In the genomic region with DNA sequence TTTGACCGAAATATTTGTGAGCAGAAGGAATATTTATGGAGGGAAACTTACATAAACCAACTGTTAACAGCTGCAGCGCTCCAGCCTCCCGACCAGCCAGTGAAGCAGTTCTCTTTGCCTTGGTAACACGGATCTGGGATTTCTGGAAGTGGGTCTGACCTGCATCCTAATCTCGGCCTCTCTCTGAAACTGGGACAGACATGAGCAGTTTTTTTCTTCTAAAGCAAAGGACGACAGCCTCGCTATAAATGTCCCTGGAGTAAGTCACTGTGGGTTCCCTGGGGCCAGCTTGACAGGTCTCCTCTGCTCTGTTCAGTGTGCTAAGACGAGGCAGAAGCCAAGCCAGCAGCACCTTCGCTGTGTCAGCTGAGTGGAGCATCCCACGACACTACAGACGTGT, we compare ENCODE assay signal across 23 mouse cellular contexts. TPM values are rescaled to one million over a fixed set of nuclear protein-coding genes. Genes with fewer than 3 reads are reported as not detected.
DNase-seq lines count a peak whose midpoint lies in the region; ATAC-seq and TF ChIP-seq lines count a peak whose summit lies in the region.
"Had no signal": no experiment of that assay in that cellular context is flagged by ENCODE, and none has a peak within 500 bp of the region (broad histone marks: within the 10 kb centered on the region; RNA-seq: fewer than 3 reads in every experiment).

No protein-coding gene starts in this region.

- no peak overlapping the region for H3K4me2 ChIP-seq in hindbrain, embryonic 13.5 days
- no peak overlapping the region for H3K4me2 ChIP-seq in hindbrain, embryonic 14.5 days (replicated peaks)
- 0 out of 2 replicates have a peak overlapping the region, but pooled peaks have one; percentile 3 for H3K4me2 ChIP-seq in lung, embryonic 16.5 days (ENCODE audit: low read depth, low read length)
- H3K4me2 ChIP-seq: kidney, embryonic 15.5 days; liver, embryonic 13.5 days; midbrain, embryonic 11.5 days; neural tube, embryonic 12.5 days had no signal

- TF ChIP-seq CTCF in layer of hippocampus, adult 2 months (conservative IDR thresholded peaks at IDR 0.05), result no peak

- H3K4me1 ChIP-seq in hindbrain, embryonic 13.5 days (replicated peaks), result 0 out of 2 replicates have a peak, but pooled peaks cover 4% of the 10 kb centered on the region
- no peaks in the 10 kb centered on the region for H3K4me1 ChIP-seq in hindbrain, embryonic 14.5 days (replicated peaks; ENCODE audit: control insufficient read depth, insufficient read depth, low read length)
- peaks cover 10% of the 10 kb centered on the region for H3K4me1 ChIP-seq in lung, embryonic 16.5 days (replicated peaks; ENCODE audit: control insufficient read depth, insufficient read depth, low read length)
- peaks cover 21% of the 10 kb centered on the region for H3K4me1 ChIP-seq in embryonic facial prominence, embryonic 10.5 days
- H3K4me1 ChIP-seq: neural tube, embryonic 12.5 days had no signal

- DNase-seq in hindbrain, embryonic 14.5 days (ENCODE audit: low spot score), result no peak
- no peak for DNase-seq in layer of hippocampus, adult 2 months (ENCODE audit: low spot score in 2 of 2)
- no peak for DNase-seq in layer of hippocampus, adult 11-12 months (ENCODE audit: low spot score)
- DNase-seq in lung, postnatal 14 days, result no peak
- DNase-seq in embryonic facial prominence, embryonic 10.5 days (ENCODE audit: low spot score), result no peak
- no peak for DNase-seq in thymus, postnatal 10 days (ENCODE audit: low spot score in 2 of 2)
- DNase-seq: adrenal gland, postnatal 14 days; cerebellum, adult 9-11 months; forebrain, postnatal 0 days; gastrocnemius, postnatal 36 days; heart, adult 2 months; heart, postnatal 36 days; kidney, adult 11 months; kidney, postnatal 4 days; liver, embryonic 13.5 days; thymus, adult 2 months had no signal

- no peak overlapping the region for H3K9ac ChIP-seq in hindbrain, embryonic 13.5 days
- no peak overlapping the region for H3K9ac ChIP-seq in hindbrain, embryonic 14.5 days
- H3K9ac ChIP-seq in lung, embryonic 16.5 days (ENCODE audit: low read length), result no peak overlapping the region
- H3K9ac ChIP-seq: forebrain, postnatal 0 days; kidney, embryonic 15.5 days; liver, embryonic 13.5 days; neural tube, embryonic 12.5 days had no signal

- 0 out of 2 replicates have a peak overlapping the region, but pooled peaks have one; percentile 6 for H3K27ac ChIP-seq in hindbrain, embryonic 13.5 days
- no peak overlapping the region for H3K27ac ChIP-seq in hindbrain, embryonic 14.5 days
- H3K27ac ChIP-seq in layer of hippocampus, adult 2 months, result peak overlapping the region; percentile 80
- H3K27ac ChIP-seq in lung, embryonic 16.5 days (ENCODE audit: low read length), result peak overlapping the region; percentile 34; the same call in 1 of the 2 replicates
- H3K27ac ChIP-seq in embryonic facial prominence, embryonic 10.5 days (replicated peaks), result 0 out of 2 replicates have a peak overlapping the region, but pooled peaks have one; percentile 4
- H3K27ac ChIP-seq: heart, adult 2 months; kidney, embryonic 15.5 days; liver, embryonic 13.5 days; neural tube, embryonic 12.5 days had no signal

- peaks cover 24% of the 10 kb centered on the region for H3K36me3 ChIP-seq in hindbrain, embryonic 13.5 days
- H3K36me3 ChIP-seq in hindbrain, embryonic 14.5 days (replicated peaks; ENCODE audit: control insufficient read depth, insufficient read depth), result peaks cover 19% of the 10 kb centered on the region
- peaks cover 4% of the 10 kb centered on the region; the same call in 1 of the 2 replicates for H3K36me3 ChIP-seq in lung, embryonic 16.5 days (ENCODE audit: control insufficient read depth, insufficient read depth, low read length)
- peaks cover 15% of the 10 kb centered on the region for H3K36me3 ChIP-seq in embryonic facial prominence, embryonic 10.5 days (replicated peaks)

- no peak overlapping the region for H3K4me3 ChIP-seq in hindbrain, embryonic 13.5 days
- H3K4me3 ChIP-seq in hindbrain, embryonic 14.5 days (replicated peaks; ENCODE audit: low read length), result no peak overlapping the region
- H3K4me3 ChIP-seq in layer of hippocampus, adult 2 months, result no peak overlapping the region
- no peak overlapping the region for H3K4me3 ChIP-seq in lung, embryonic 16.5 days (ENCODE audit: low read length)
- H3K4me3 ChIP-seq in embryonic facial prominence, embryonic 10.5 days, result no peak overlapping the region
- H3K4me3 ChIP-seq: heart, adult 2 months; kidney, embryonic 15.5 days; liver, embryonic 13.5 days; neural tube, embryonic 12.5 days had no signal

- no peak for ATAC-seq in hindbrain, embryonic 13.5 days (ENCODE audit: low FRiP score)
- no peak for ATAC-seq in hindbrain, embryonic 14.5 days (ENCODE audit: low FRiP score)
- peak; percentile 28; the same call in 1 of the 2 replicates for ATAC-seq in lung, embryonic 16.5 days (ENCODE audit: low read depth)
- ATAC-seq: CD4-positive, CD25-positive, alpha-beta regulatory T cell, adult 4 months; forebrain, postnatal 0 days; lung, postnatal 0 days had no signal

- 77% methylated on average over 11 of the region's 11 CpGs for WGBS in hindbrain, embryonic 13.5 days
- 78% methylated on average over 11 of the region's 11 CpGs for WGBS in hindbrain, embryonic 14.5 days
- 42% methylated on average over 11 of the region's 11 CpGs for WGBS in lung, embryonic 16.5 days
- 72% methylated on average over 11 of the region's 11 CpGs for WGBS in embryonic facial prominence, embryonic 10.5 days

- H3K27me3 ChIP-seq in hindbrain, embryonic 13.5 days, result no peaks in the 10 kb centered on the region
- H3K27me3 ChIP-seq in hindbrain, embryonic 14.5 days (ENCODE audit: control insufficient read depth, insufficient read depth, low read length), result no peaks in the 10 kb centered on the region
- H3K27me3 ChIP-seq in lung, embryonic 16.5 days (ENCODE audit: control insufficient read depth, insufficient read depth, low read depth, low read length), result no peaks in the 10 kb centered on the region
- no peaks in the 10 kb centered on the region for H3K27me3 ChIP-seq in embryonic facial prominence, embryonic 10.5 days (replicated peaks; ENCODE audit: low read depth, poor library complexity, severe bottlenecking)
- H3K27me3 ChIP-seq: kidney, embryonic 15.5 days; liver, embryonic 13.5 days; neural tube, embryonic 12.5 days had no signal

- no peaks in the 10 kb centered on the region for H3K9me3 ChIP-seq in hindbrain, embryonic 13.5 days
- no peaks in the 10 kb centered on the region for H3K9me3 ChIP-seq in hindbrain, embryonic 14.5 days (ENCODE audit: control insufficient read depth, low read length)
- no peaks in the 10 kb centered on the region for H3K9me3 ChIP-seq in lung, embryonic 16.5 days (ENCODE audit: control insufficient read depth, low read length)
- H3K9me3 ChIP-seq in embryonic facial prominence, embryonic 10.5 days, result no peaks in the 10 kb centered on the region
- H3K9me3 ChIP-seq: kidney, embryonic 15.5 days; liver, embryonic 13.5 days; neural tube, embryonic 12.5 days had no signal

RNA-seq across cellular contexts. Expression of a gene that starts 29.9 kb away (rescaled TPM):
- polyA plus RNA-seq in hindbrain, embryonic 13.5 days (2015; fragmentation: Nextera tagmentation; extraction: Ambion mirVana), result 88.0 and 90.9 TPM in 2 replicates
- polyA plus RNA-seq in hindbrain, embryonic 14.5 days (2014; fragmentation: Nextera tagmentation; extraction: Ambion mirVana), result 85.2 and 86.1 TPM in 2 replicates
- 10 to 100 TPM; 69.8 to 70.9 TPM for total RNA-seq in layer of hippocampus, adult 2 months (2021)
- polyA plus RNA-seq in lung, embryonic 16.5 days (2015; fragmentation: Nextera tagmentation; extraction: Ambion mirVana), result 65.1 and 69.4 TPM in 2 replicates
- 52.2 and 53.2 TPM in 2 replicates for polyA plus RNA-seq in embryonic facial prominence, embryonic 10.5 days (2016; fragmentation: Nextera tagmentation; extraction: Ambion mirVana)
